Mouse (Mus musculus) myocyte (in vitro differentiated cells): ENCODE data around the gene Plscr1.

Experiments
- CEBPB ChIP-seq: IDR thresholded peaks from 2 replicates; pipeline ENCODE4 v1.6.1; 2011; ENCODE audit warnings: mild to moderate bottlenecking, moderate library complexity; ENCODE audit not compliant: poor library complexity, insufficient read depth, severe bottlenecking
- MAX ChIP-seq: IDR thresholded peaks from one replicate; pipeline ENCODE4 v1.6.1; 2011; ENCODE audit warnings: low read depth, mild to moderate bottlenecking, control low read depth
- POLR2A ChIP-seq: IDR thresholded peaks from one replicate; pipeline ENCODE4 v1.6.1; 2011; ENCODE audit warnings: low read depth, mild to moderate bottlenecking, control low read depth, moderate library complexity; ENCODE audit not compliant: insufficient read length
- TCF12 ChIP-seq: IDR thresholded peaks from one replicate; pipeline ENCODE4 v1.6.1; 2011; ENCODE audit warnings: mild to moderate bottlenecking, control low read depth; ENCODE audit not compliant: poor library complexity, insufficient read depth, severe bottlenecking
- USF1 ChIP-seq: IDR thresholded peaks from one replicate; pipeline ENCODE4 v1.6.1; 2011; ENCODE audit warnings: low read depth, mild to moderate bottlenecking, control low read depth, moderate library complexity

DNA sequence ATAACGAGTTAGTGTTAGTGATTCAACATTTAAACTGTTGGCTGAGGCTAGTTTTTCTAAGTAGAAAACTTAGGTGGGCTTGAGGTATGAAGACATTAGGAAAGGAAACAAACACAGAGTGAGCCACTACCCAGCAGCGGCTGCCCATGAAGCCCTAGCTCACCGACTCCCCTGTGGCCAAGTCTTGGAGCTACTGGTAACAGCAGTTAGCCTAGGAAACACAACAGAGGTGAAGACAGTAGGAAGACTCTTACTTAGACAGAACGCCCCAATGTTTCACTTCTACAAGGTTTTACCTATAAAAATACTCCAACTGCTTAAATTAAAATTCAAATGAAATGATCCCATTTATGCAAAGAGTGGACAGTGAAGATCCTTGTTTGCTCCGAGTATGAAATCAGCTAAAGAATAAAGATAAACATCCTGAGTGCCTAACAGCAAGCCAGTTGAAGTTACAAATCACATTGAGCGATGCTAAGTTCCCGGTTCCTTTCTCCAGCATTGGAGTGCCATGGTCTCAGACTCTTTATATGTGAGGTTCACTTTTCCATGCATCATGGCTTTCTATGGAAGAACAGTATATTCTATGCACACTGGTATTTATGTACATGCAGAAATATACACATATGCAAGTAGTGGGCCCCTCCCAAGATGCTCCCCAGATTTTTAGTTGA, 640 bp upstream of the Plscr1 start:
- TF ChIP-seq TCF12 (no peak), MAX (no peak), POLR2A (no peak), USF1 (no peak), CEBPB (no peak)
